Mouse (Mus musculus) left cerebral cortex, postnatal 4 days (tissue): ENCODE measurements around the gene Ppp1r3f. TPM values are rescaled to one million over a fixed set of nuclear protein-coding genes. Genes with fewer than 3 reads are reported as not detected.

Experiments
- DNase-seq: peaks from one replicate; pipeline ENCODE4 v3.0.0-alpha.2; 2022
- intact Hi-C: fragments of 180-260 bp; cut with DNase I; formaldehyde crosslinking; loops from one replicate; pipeline ENCODE4 v1.15.1; 2025
- total RNA-seq, 2 experiments: library from RNA; stranded (reverse); gene quantifications; 2 replicates each; pipeline ENCODE4 v1.2.3; 2021

The Ppp1r3f gene
- total RNA-seq: 10 to 100 TPM in 1 of 2 experiments, 1 to 10 TPM in 1; 9.2 to 10.0 TPM

- intact Hi-C loops: loop anchor here (10.0 kb wide), 1 partner anchor 99 kb away; no protein-coding TSS in a partner anchor
- peak; percentile 95 for DNase-seq
Observed at GRCm38 (mm10) chrX:7574087-7574884, at the start of gene Ppp1r3f. TSS of gene Ppp1r3f (minus strand) at chrX:7574283.

GRCm38 (mm10) chrX:7617889-7618551, 43.9 kb upstream of the Ppp1r3f start:
- intact Hi-C loops: no loop called here
- DNase-seq: no peak

- intact Hi-C loops: no loop called here
- DNase-seq: no peak
Observed at GRCm38 (mm10) chrX:7610536-7611258, 36.6 kb upstream of the Ppp1r3f start.

- intact Hi-C loops: no loop called here
- no peak for DNase-seq
Observed at GRCm38 (mm10) chrX:7610035-7610434, 36.0 kb upstream of the Ppp1r3f start.

- no peak for DNase-seq
- intact Hi-C loops: no loop called here
Observed at GRCm38 (mm10) chrX:7606783-7607182, 32.7 kb upstream of the Ppp1r3f start, which contains the start of gene Cacna1f. TSS of gene Cacna1f (plus strand) at chrX:7607083.

GRCm38 (mm10) chrX:7605575-7605941, 31.5 kb upstream of the Ppp1r3f start:
- DNase-seq: no peak
- intact Hi-C loops: no loop called here

- DNase-seq: peak; percentile 83
- intact Hi-C loops: no loop called here
Observed at GRCm38 (mm10) chrX:7604879-7605574, 30.9 kb upstream of the Ppp1r3f start, which contains the start of gene Ccdc22. TSS of gene Ccdc22 (minus strand) at chrX:7605517.

GRCm38 (mm10) chrX:7604004-7604403, 29.9 kb upstream of the Ppp1r3f start:
- DNase-seq: no peak
- intact Hi-C loops: no loop called here

- DNase-seq: peak; percentile 45
- intact Hi-C loops: no loop called here
Observed at GRCm38 (mm10) chrX:7595371-7595770, 21.3 kb upstream of the Ppp1r3f start.

- no peak for DNase-seq
Observed at GRCm38 (mm10) chrX:7586356-7586755, 12.3 kb upstream of the Ppp1r3f start.

GRCm38 (mm10) chrX:7583881-7584280, 9.8 kb upstream of the Ppp1r3f start:
- no peak for DNase-seq
- intact Hi-C loops: no loop called here

More at GRCm38 (mm10) chrX:7586356-7586755, 12.3 kb upstream of the Ppp1r3f start:
- intact Hi-C loops: no loop called here

- no peak for DNase-seq
- intact Hi-C loops: no loop called here
Observed at GRCm38 (mm10) chrX:7581151-7581550, 7.1 kb upstream of the Ppp1r3f start.

- intact Hi-C loops: loop anchor here (10.0 kb wide), 1 partner anchor 100 kb away; no protein-coding TSS in a partner anchor
- no peak for DNase-seq
Observed at GRCm38 (mm10) chrX:7574885-7575231, 775 bp upstream of the Ppp1r3f start.

GRCm38 (mm10) chrX:7573176-7574086, 652 bp downstream of the Ppp1r3f start, which contains the start of gene Foxp3:
TSS of gene Foxp3 (plus strand) at chrX:7573644.
- intact Hi-C loops: loop anchor here (10.0 kb wide), 1 partner anchor 99 kb away; no protein-coding TSS in a partner anchor
- peak; percentile 50 for DNase-seq

- intact Hi-C loops: loop anchor here (10.0 kb wide), 1 partner anchor 98 kb away; no protein-coding TSS in a partner anchor
- no peak for DNase-seq
Observed at GRCm38 (mm10) chrX:7572466-7572865, 1.6 kb downstream of the Ppp1r3f start.

- intact Hi-C loops: loop anchor here (10.0 kb wide), 1 partner anchor 97 kb away; no protein-coding TSS in a partner anchor
- DNase-seq: no peak
Observed at GRCm38 (mm10) chrX:7571565-7572136, 2.4 kb downstream of the Ppp1r3f start.

- intact Hi-C loops: loop anchor here (10.0 kb wide), 1 partner anchor 96 kb away; no protein-coding TSS in a partner anchor
- peak; percentile 18 for DNase-seq
Observed at GRCm38 (mm10) chrX:7570481-7571175, 3.5 kb downstream of the Ppp1r3f start.

GRCm38 (mm10) chrX:7567491-7567890, 6.6 kb downstream of the Ppp1r3f start:
- DNase-seq: no peak

More at GRCm38 (mm10) chrX:7567491-7567890, 6.6 kb downstream of the Ppp1r3f start:
- intact Hi-C loops: no loop called here
